Mouse (Mus musculus): ENCODE results near the gene Hpcal1.

Hpcal1 gene

DNA sequence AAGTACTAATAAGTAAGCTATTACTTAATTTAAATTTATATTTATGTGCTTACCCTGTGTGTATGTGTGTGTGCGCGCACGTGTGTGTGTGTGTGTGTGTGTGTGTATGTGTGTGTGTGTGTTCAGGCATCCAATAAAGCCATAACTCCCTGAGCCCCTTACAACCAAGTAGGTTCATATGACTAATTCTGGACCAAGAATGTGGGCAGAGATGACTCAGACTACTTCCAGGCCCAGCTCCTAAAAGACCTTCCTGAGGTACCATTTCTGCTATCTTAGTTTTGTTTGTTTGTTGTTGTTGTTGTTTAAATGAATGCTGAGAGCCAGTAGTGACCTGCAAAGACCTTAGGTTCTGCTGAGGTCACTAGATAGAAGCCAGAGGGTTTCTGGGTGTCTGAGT is 1.7 kb upstream of the Hpcal1 start:
- DNase-seq, result no peak

GRCm38 (mm10) chr12:17689931-17690563 is 609 bp upstream of the Hpcal1 start:
- DNase-seq, result peak; percentile 16

- DNase-seq, result peak; percentile 69
These were observed 742 bp downstream of the Hpcal1 start for GRCm38 (mm10) chr12:17691320-17691876.

DNA sequence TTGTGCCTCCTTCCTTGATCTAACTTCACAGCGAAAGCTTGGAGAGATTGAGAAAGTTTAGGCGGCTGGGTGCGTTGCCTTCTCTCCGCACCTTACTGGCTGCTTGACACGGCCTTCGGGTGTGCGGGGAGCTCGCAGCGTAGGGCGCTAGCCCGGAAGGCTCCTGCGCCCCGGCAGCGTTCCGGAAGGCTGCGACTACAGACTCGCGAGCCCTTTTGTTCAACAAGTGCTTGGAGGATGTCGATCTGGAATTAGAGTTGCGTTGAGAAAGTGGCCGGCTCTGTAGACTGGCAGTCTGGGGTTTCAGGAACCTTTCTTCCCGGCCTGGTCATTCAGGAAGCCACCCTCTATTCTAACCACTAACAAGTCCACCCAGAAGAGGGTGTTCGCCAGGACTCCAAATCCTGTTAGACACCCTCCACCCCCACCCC is 1.2 kb downstream of the Hpcal1 start:
- DNase-seq, result peak; percentile 73

GRCm38 (mm10) chr12:17692356-17692755 is 1.7 kb downstream of the Hpcal1 start:
- peak; percentile 37 for DNase-seq

DNA sequence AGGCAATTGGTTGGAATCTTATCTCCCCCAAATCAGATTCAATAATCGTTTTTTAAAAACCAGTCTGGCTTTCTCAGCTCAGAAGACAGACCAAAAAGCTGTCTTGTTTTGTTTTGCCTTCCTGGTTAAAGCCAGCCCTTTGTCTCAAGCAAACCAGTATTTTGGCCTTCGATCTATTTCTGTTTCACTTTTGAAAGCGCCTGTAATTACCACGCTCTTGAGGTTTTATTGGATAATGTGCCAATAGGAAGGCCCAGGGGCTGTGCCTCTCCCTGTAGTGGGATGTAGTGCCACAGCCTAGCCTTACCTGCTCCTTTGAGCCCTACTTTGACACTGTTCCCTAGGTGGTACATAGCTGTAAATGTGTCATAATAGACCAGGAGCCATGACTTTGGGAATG is 2.3 kb downstream of the Hpcal1 start:
- no peak for DNase-seq

DNA sequence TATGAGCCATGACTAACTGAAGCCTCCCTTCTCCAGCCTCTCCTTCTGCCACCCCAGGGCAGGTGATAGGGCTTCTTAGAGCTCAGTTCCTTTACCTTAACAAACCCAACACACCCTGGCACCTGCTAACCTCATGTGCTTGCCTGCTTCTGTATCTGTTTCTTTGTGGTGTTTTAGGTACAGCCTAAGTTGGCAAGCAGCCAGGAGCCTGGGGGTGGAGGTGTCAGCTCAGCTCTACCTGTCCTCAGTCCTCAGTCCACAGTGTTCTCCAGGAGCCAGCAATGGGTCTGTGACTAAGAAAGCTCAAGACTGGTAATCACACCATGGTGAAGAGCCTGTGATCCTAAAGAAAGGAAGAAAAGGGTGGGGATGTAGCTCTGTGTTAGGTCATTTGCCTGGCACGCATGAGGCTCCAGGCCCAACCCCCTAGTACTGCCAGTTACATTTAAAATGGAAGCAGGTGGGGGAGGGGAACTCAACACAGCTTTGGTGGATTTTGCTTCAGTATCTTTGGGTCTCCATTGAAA is 4.0 kb downstream of the Hpcal1 start:
- peak; percentile 71 for DNase-seq

DNA sequence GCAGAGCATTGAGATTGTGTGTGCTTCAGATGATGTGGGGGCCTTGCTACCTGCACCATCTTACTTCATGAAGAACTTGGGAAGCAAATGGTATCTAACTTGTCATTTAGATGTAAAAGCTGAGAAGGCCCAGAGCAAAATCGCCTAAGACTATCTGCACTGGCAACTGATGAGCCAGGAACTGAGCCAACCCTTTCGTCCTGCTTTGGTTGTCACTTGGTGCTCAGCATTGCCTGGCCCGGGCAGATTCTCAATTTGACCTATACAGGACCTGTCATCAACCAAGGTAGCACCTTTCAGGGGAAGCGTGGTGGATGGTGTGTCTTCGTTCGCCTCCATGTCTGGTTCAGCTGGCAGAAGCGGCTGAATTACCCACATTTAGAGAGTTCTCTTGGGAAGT is 5.7 kb downstream of the Hpcal1 start:
- DNase-seq, result no peak

GRCm38 (mm10) chr12:17698934-17699333 is 8.3 kb downstream of the Hpcal1 start:
- DNase-seq, result no peak

GRCm38 (mm10) chr12:17699480-17699879 is 8.8 kb downstream of the Hpcal1 start:
- no peak for DNase-seq

DNA sequence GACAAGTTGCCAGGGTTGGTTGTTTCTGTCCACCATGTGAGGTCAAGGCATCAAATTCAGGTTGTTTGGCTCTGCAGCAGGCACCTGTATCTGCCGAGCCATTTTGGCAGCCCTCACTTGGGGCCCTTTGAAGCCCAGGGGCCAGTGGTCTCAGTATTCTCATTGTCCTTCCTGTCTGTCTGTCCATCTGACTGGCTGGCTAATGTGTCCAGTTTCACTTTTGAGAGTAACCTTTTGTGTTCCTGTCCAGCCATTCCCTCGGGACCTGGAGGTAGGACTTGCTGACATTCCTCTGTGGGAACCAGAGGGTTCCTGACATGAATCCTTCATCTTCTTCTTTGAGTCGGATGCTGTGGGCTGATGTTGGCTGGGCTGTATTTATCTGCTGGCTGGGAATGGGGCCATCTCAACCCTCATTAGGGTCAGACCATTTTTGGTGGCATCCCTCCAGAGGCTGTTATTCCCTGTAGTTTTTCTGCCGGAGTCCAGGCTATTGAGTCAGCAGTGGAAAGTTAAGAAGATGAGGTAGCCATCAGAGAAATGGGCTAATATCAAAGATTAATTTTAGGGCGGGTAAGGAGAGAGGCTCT is 10.6 kb downstream of the Hpcal1 start:
- DNase-seq, result no peak

- no peak for DNase-seq
These were observed 11.1 kb downstream of the Hpcal1 start for GRCm38 (mm10) chr12:17701795-17702194.

GRCm38 (mm10) chr12:17702257-17702943 is 11.7 kb downstream of the Hpcal1 start:
- no peak for DNase-seq

DNA sequence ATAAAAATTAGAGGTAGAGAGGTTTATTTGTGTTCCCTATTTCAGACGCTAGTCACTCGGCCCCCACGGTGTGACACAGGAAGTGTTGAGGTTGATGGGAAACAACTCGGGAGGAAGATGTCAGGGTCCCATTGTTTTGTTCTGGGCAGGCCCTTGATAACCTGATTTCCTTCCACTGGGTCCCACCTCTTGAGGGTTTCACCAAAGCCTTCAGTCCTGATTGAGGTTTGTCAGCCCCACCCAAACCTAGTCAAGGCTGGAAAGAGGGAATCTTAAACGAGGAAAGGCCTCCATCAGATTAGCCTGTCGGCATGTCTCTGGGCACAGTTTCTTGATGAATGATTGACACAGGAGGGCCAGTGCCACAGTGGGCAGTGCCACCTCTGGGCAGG is 12.3 kb downstream of the Hpcal1 start:
- DNase-seq, result peak; percentile 28

- DNase-seq, result no peak
These were observed 13.2 kb downstream of the Hpcal1 start for GRCm38 (mm10) chr12:17703866-17704265.

DNA sequence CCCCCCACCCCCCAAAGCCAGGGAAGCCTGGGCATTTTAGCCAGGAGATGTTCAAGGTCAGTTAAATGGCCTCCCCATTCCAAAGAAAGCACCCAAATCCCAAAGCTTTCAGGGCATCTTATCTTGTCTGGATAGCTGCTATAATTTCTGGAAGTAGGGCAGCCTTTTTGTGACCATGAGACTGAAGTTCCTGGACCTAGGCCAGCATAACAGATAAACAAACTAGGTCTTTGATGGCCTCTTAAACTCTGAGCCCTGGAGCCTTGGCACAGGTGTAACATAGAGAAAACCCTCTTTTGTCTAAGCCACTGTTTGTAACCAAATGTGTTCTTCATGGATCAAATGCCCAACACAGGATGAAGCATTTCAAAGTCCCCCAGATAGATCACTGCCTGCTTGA is 16.8 kb downstream of the Hpcal1 start:
- DNase-seq, result no peak

DNA sequence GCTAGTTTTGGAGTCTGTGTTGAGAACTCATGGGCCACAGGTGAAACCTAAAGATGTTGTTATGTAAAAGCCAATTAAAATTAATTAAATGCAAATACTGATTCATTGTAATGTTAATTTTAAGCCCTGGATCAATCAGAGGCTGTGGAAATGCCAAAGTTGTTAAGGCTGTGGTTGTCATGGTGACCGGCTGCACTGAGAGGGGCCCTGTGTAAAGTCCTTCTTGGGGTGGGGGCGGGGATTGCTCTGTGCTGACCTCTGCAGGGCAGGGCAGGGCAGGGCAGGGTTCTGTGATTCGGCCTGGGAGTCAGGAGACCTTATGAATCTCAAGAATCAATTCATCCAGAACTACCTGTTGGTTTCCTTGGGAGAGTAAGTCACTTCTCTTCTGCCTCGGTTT is 18.8 kb downstream of the Hpcal1 start:
- DNase-seq, result no peak

DNA sequence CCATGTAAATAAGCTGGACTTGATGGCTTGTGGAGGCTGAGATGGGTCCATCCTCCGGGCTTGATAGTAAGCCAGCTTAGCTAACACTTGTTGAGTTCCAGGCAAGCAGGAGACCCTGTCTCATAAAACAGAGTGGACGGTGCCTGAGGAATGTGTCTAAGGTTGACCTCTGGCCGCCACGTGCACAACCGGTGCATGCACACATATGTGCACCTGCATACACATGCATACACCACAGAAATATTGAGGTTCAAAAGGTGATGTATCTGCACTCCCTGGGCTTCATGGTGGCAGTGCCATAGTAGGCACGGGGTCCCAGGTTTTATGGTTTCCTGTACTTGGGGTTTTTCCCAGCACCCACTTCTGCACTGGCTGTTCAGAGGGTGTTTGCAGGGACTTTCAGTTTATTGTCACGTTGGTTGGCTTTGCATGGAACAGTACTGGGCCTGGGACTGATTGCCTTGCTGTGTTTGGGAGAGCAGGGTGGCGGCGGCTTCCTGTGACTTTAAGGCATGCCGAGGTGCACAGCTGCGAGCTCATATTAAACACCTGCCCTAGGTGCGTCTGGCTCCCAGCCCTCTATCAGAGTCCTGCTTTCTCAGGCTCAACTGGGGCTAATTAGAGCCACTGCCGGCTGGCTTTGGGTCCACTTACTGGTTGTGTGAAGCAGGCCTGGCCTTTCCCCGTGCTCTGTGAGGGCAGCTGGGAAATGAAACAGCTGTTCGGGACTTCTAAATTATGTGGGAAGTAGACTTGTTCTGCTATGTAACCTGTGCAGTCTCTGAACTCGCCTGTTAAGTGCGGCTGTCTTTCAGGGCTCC is 19.5 kb downstream of the Hpcal1 start:
- DNase-seq, result peak; percentile 48

DNA sequence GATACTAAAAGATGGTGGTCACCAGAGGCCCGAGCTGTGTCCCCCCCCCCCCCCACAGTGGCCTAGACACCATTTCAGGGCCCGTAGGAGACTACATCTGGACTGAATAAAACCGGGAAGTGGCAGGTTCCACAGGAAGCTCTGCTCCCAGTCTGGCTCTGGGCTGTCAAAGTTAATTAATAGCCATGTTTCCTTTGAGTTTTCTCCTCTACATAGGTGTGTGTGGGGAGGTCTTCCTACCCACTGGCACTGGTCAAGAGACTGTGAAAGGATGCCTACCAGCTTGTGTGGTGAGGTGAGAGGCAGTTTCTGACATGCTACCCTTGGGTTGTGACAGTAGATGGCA is 20.1 kb downstream of the Hpcal1 start:
- DNase-seq, result no peak

DNA sequence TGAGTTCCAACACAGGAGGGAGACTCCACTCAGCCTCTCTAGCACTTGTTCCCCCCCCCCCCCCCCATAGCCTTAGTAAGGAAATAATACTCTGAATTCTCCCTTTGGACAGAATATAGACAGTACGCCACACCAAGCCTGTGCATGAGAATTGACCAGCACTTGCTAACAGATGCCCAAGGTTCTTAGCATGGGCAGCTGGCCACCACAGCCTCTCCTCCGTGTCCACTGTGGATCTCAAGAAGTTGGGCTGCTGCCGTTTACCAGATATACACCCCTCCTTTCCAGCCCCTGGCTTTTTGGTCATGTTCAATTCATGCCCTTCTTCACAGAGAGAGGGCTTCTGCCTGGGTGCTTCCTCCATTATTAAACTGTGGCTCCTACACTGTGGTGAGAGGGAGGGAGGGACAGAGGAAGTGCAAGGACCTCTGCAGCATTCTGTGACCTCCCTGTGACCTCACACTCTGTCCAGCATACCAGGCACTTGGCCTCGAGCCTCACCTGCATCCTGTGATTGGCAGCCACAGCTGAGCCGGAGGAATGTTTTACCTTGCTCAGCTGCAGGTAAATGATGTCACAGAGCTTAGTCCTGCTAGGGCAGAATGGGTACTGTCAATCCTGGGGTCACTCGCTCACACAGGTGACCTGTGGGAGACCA is 21.2 kb downstream of the Hpcal1 start:
- DNase-seq, result no peak

DNA sequence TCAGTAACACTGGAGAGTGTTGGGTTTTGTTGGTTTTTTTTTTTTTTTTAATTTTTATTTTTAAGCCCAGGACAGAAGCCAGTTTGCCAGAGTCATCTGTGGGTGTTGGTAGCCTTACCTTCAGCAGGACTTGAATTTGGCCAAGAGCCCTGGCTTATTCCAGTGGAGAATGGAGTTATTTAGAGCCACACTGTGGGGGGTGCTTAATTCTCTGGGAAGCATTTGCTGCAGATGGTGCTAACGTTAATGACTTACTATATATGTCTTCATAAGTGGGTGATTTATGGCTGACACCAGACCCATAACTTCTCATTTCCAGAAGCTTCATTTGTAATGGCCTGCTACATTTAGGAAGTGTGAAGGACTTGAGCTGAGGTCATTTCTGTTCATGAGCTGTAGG is 21.9 kb downstream of the Hpcal1 start:
- no peak for DNase-seq

- peak; percentile 33 for DNase-seq
These were observed 25.2 kb downstream of the Hpcal1 start for GRCm38 (mm10) chr12:17715720-17716478.

All from thymus, postnatal 25 days (tissue).